Mouse (Mus musculus) megakaryocyte, embryonic 14.5 days (primary cell): ENCODE measurements around the gene Mlana.

Experiments
- FLI1 ChIP-seq: IDR thresholded peaks from 2 replicates; pipeline ENCODE4 v1.6.1; 2012; ENCODE audit warnings: low read length, inconsistent platforms, mixed read lengths
- GATA1 ChIP-seq: IDR thresholded peaks from 3 replicates; pipeline ENCODE4 v1.6.1; 2012; ENCODE audit warnings: mixed read lengths, low read length, inconsistent platforms, borderline replicate concordance

DNA sequence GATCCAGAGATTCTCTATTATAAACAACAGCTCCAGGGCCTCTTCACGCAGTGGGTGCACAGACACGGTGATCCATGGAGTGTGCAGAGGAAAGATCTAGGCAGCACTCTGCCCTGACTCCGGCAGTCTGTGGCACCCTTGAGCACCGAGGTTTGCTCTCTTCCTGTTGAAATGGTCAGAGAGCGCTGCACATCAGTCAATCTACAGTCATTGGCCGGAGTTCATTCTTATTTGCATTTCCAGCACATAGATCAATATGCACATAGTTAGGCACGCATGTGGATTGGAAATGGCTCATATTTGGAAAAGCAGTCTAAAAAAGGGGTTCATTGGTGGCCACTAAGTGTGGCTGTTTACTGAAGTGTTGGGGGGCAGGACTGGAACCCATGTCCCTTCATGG lies 29.5 kb upstream of the Mlana start:
- TF ChIP-seq GATA1: no peak
- no peak for TF ChIP-seq FLI1
